Mouse (Mus musculus): Measurements from ENCODE around the gene Rbak. TPM values are rescaled to one million over a fixed set of nuclear protein-coding genes. Genes with fewer than 3 reads are reported as not detected.

Gene Rbak
- 4.6 and 4.8 TPM in 2 replicates for polyA plus RNA-seq (2021; fragmentation: Nextera tagmentation)
- long read RNA-seq, experiment 1, transcript Rbak-201 (5 exons, 3,335 nt), result major isoform, 6 of 12 reads
- long read RNA-seq, experiment 1, partial matches to known transcripts, result 0 of 12 reads
- long read RNA-seq, experiment 1, other reads (novel, unspliced or antisense), result 6 of 12 reads
- long read RNA-seq, experiment 2, transcript Rbak-202 (5 exons, 3,480 nt), result minor isoform, 5 of 55 reads
- long read RNA-seq, experiment 2, transcript Rbak-201 (5 exons, 3,335 nt), result major isoform, 42 of 55 reads
- long read RNA-seq, experiment 2, partial matches to known transcripts, result 0 of 55 reads
- long read RNA-seq, experiment 2, other reads (novel, unspliced or antisense), result 8 of 55 reads

GRCm38 (mm10) chr5:143180255-143181076 is at the start of gene Rbak, which contains the start of gene Spdye4b:
Gene Rbak (minus strand): TSS chr5:143180775.
Gene Spdye4b (plus strand): TSS chr5:143181017.

GRCm38 (mm10) chr5:143226790-143227189 is 46.2 kb upstream of the Rbak start, which contains the start of gene Spdye4a:
Gene Spdye4a (minus strand): TSS chr5:143226890.

GRCm38 (mm10) chr5:143147481-143147880 is 33.1 kb downstream of the Rbak start, which contains the start of gene Olfr718-ps1:
Gene Olfr718-ps1 (minus strand): TSS chr5:143147581.

Small RNAs within 50 kb of the gene (microRNA-seq; reads per million reads assigned to microRNA genes)
- gene Gm44405, result not detected

Other genes with a start within 250 kb of the Rbak start
- 243 and 313 TPM in 2 replicates for gene Fscn1, start 220.4 kb downstream of the Rbak start, polyA plus RNA-seq (2021; fragmentation: Nextera tagmentation)
- 13.7 and 15.0 TPM in 2 replicates for gene Rnf216, start 67.8 kb downstream of the Rbak start, polyA plus RNA-seq (2021; fragmentation: Nextera tagmentation)
- gene Olfr718-ps1, start 33.2 kb downstream of the Rbak start, polyA plus RNA-seq (2021; fragmentation: Nextera tagmentation), result not detected in 2 replicates
- not detected in 2 replicates for gene Spdye4b, start 242 bp upstream of the Rbak start, polyA plus RNA-seq (2021; fragmentation: Nextera tagmentation)
- gene Spdye4a, start 46.1 kb upstream of the Rbak start, polyA plus RNA-seq (2021; fragmentation: Nextera tagmentation), result not detected in 2 replicates
- 4.9 and 5.4 TPM in 2 replicates for gene Zfp12, start 54.4 kb upstream of the Rbak start, polyA plus RNA-seq (2021; fragmentation: Nextera tagmentation)
- gene Zfp316, start 89.2 kb upstream of the Rbak start, polyA plus RNA-seq (2021; fragmentation: Nextera tagmentation), result 4.9 and 6.6 TPM in 2 replicates
- 0.18 and 0.50 TPM in 2 replicates for gene Zfp853, start 112.8 kb upstream of the Rbak start, polyA plus RNA-seq (2021; fragmentation: Nextera tagmentation)
- 21.1 and 24.4 TPM in 2 replicates for gene E130309D02Rik, start 134.6 kb upstream of the Rbak start, polyA plus RNA-seq (2021; fragmentation: Nextera tagmentation)
- 63.9 and 65.3 TPM in 2 replicates for gene Zdhhc4, start 148.5 kb upstream of the Rbak start, polyA plus RNA-seq (2021; fragmentation: Nextera tagmentation)
- 1.3 TPM in 2 replicates for gene Grid2ip, start 176.6 kb upstream of the Rbak start, polyA plus RNA-seq (2021; fragmentation: Nextera tagmentation)
- 95.3 and 134 TPM in 2 replicates for gene Kdelr2, start 223.1 kb upstream of the Rbak start, polyA plus RNA-seq (2021; fragmentation: Nextera tagmentation)

Measured in layer of hippocampus, adult 6 months (tissue).